Mouse (Mus musculus) MEL (cell line): Measurements from ENCODE around the gene Aplp1. TPM values are rescaled to one million over a fixed set of nuclear protein-coding genes. Genes with fewer than 3 reads are reported as not detected.

ENCODE experiments used
- DNase-seq: peaks from one replicate; pipeline ENCODE4 v3.0.0; 2011; ENCODE audit warnings: low read depth, low spot score
- H3K27ac ChIP-seq: 2 replicates; pipeline ENCODE4 v1.5.1; 2012; ENCODE audit warnings: low read depth, mild to moderate bottlenecking, control low read depth, low read length, moderate library complexity; ENCODE audit not compliant: control insufficient read depth
- H3K27me3 ChIP-seq, 2 experiments: fragments of 150-350 bp in 1 of 2; sonication (generic) in 1 of 2; 2 replicates each; pipeline ENCODE4 v1.6.1; 2012; ENCODE audit warnings: low read length in 2 of 2, mild to moderate bottlenecking in 2 of 2, improper control_type of control experiment in 1 of 2, moderate library complexity in 1 of 2; ENCODE audit not compliant: insufficient read depth in 2 of 2, control insufficient read depth in 1 of 2
- H3K36me3 ChIP-seq, 2 experiments: 2 replicates each; pipeline ENCODE4 v1.6.1; 2012 to 2014; ENCODE audit warnings: low read length in 2 of 2, improper control_type of control experiment in 1 of 2, inconsistent platforms in 1 of 2, mild to moderate bottlenecking in 1 of 2; ENCODE audit not compliant: insufficient read depth in 2 of 2, control insufficient read depth in 1 of 2
- H3K4me1 ChIP-seq, 2 experiments: fragments of 150-350 bp in 1 of 2; sonication (generic) in 1 of 2; 2 replicates each; pipeline ENCODE4 v1.6.1; 2012; ENCODE audit warnings: low read length in 2 of 2, improper control_type of control experiment in 1 of 2, mild to moderate bottlenecking in 1 of 2; ENCODE audit not compliant: insufficient read depth in 2 of 2, control insufficient read depth in 1 of 2
- H3K4me3 ChIP-seq, 2 experiments: fragments of 150-350 bp in 1 of 2; sonication (generic) in 1 of 2; 2 replicates each; pipeline ENCODE4 v1.5.1; 2012; ENCODE audit warnings: low read depth in 2 of 2, low read length in 2 of 2, mild to moderate bottlenecking in 2 of 2, moderate library complexity in 2 of 2, control low read depth in 1 of 2, improper control_type of control experiment in 1 of 2; ENCODE audit not compliant: control insufficient read depth in 1 of 2, insufficient read depth in 1 of 2
- H3K79me2 ChIP-seq: 2 replicates; pipeline ENCODE4 v1.6.1; 2012; ENCODE audit warnings: mild to moderate bottlenecking, low read length, moderate library complexity; ENCODE audit not compliant: control insufficient read depth, poor library complexity, insufficient read depth
- H3K9ac ChIP-seq: 2 replicates; pipeline ENCODE4 v1.6.1; 2012; ENCODE audit warnings: low read depth, mild to moderate bottlenecking, control low read depth, low read length, moderate library complexity; ENCODE audit not compliant: control insufficient read depth, poor library complexity, severe bottlenecking
- H3K9me3 ChIP-seq: fragments of 150-350 bp; sonication (generic); replicated peaks from 2 replicates; pipeline ENCODE4 v1.6.1; 2012; ENCODE audit warnings: mild to moderate bottlenecking, low read length, improper control_type of control experiment, moderate library complexity; ENCODE audit not compliant: insufficient read depth
- BHLHE40 ChIP-seq: IDR thresholded peaks from 2 replicates; pipeline ENCODE4 v1.6.1; 2012; ENCODE audit warnings: low read depth, mild to moderate bottlenecking, inconsistent platforms, low read length, improper control_type of control experiment, borderline replicate concordance
- CHD1 ChIP-seq: IDR thresholded peaks from 2 replicates; pipeline ENCODE4 v1.6.1; 2012; ENCODE audit warnings: low read depth, mild to moderate bottlenecking, inconsistent platforms, low read length, improper control_type of control experiment
- E2F4 ChIP-seq: IDR thresholded peaks from 2 replicates; pipeline ENCODE4 v1.6.1; 2011; ENCODE audit warnings: low read depth, low read length, improper control_type of control experiment, borderline replicate concordance
- GABPA ChIP-seq: IDR thresholded peaks from 2 replicates; pipeline ENCODE4 v1.6.1; 2012; ENCODE audit warnings: low read depth, mild to moderate bottlenecking, inconsistent platforms, low read length, improper control_type of control experiment, moderate library complexity
- GATA1 ChIP-seq: IDR thresholded peaks from 2 replicates; pipeline ENCODE4 v1.6.1; 2011; ENCODE audit warnings: low read depth, low read length, improper control_type of control experiment
- HCFC1 ChIP-seq: IDR thresholded peaks from 2 replicates; pipeline ENCODE4 v1.6.1; 2012; ENCODE audit warnings: low read depth, mild to moderate bottlenecking, inconsistent platforms, low read length, improper control_type of control experiment, moderate library complexity
- KAT2A ChIP-seq: conservative IDR thresholded peaks from 2 replicates; pipeline ENCODE4 v1.6.1; 2012; ENCODE audit warnings: low read depth, low read length, improper control_type of control experiment, inconsistent platforms
- MAX ChIP-seq: IDR thresholded peaks from 2 replicates; pipeline ENCODE4 v1.6.1; 2011; ENCODE audit warnings: low read length, improper control_type of control experiment
- MEF2A ChIP-seq: IDR thresholded peaks from 2 replicates; pipeline ENCODE4 v1.6.1; 2014; ENCODE audit warnings: low read depth, mild to moderate bottlenecking, inconsistent platforms, low read length, improper control_type of control experiment; ENCODE audit not compliant: poor library complexity, insufficient replicate concordance, severe bottlenecking; ENCODE audit errors: extremely low read depth
- MXI1 ChIP-seq: IDR thresholded peaks from 2 replicates; pipeline ENCODE4 v1.6.1; 2011; ENCODE audit warnings: mild to moderate bottlenecking, low read depth, low read length, improper control_type of control experiment
- MYB ChIP-seq: IDR thresholded peaks from 2 replicates; pipeline ENCODE4 v1.6.1; 2011; ENCODE audit warnings: mild to moderate bottlenecking, low read depth, low read length, improper control_type of control experiment
- MYC ChIP-seq: IDR thresholded peaks from 2 replicates; pipeline ENCODE4 v1.6.1; 2011; ENCODE audit warnings: low read depth, mild to moderate bottlenecking, low read length, improper control_type of control experiment, moderate library complexity
- NELFE ChIP-seq: IDR thresholded peaks from 2 replicates; pipeline ENCODE4 v1.6.1; 2011; ENCODE audit warnings: low read depth, low read length, improper control_type of control experiment
- NRF1 ChIP-seq: IDR thresholded peaks from 2 replicates; pipeline ENCODE4 v1.6.1; 2014; ENCODE audit warnings: low read depth, mild to moderate bottlenecking, inconsistent platforms, low read length, improper control_type of control experiment, moderate library complexity; ENCODE audit not compliant: poor library complexity, insufficient read depth, severe bottlenecking
- POLR2A ChIP-seq, 2 experiments: IDR thresholded peaks; 2 replicates each; pipeline ENCODE4 v1.6.1; 2011 to 2012; ENCODE audit warnings: low read length in 2 of 2, mild to moderate bottlenecking in 2 of 2, control low read depth in 1 of 2, improper control_type of control experiment in 1 of 2, low read depth in 1 of 2, moderate library complexity in 1 of 2; ENCODE audit not compliant: control insufficient read depth in 1 of 2, insufficient read depth in 1 of 2, poor library complexity in 1 of 2
- POLR2AphosphoS2 ChIP-seq: IDR thresholded peaks from 2 replicates; pipeline ENCODE4 v1.6.1; 2011; ENCODE audit warnings: low read length, improper control_type of control experiment
- POLR2AphosphoS5 ChIP-seq: IDR thresholded peaks from 2 replicates; pipeline ENCODE4 v1.6.1; 2012; ENCODE audit warnings: low read depth, borderline replicate concordance, mild to moderate bottlenecking, inconsistent platforms, low read length, moderate library complexity, mixed read lengths
- RAD21 ChIP-seq: IDR thresholded peaks from 2 replicates; pipeline ENCODE4 v1.6.1; 2011; ENCODE audit warnings: mild to moderate bottlenecking, low read depth, low read length, improper control_type of control experiment
- RCOR1 ChIP-seq: IDR thresholded peaks from 2 replicates; pipeline ENCODE4 v1.6.1; 2012; ENCODE audit warnings: low read depth, mild to moderate bottlenecking, inconsistent platforms, low read length, improper control_type of control experiment
- SIN3A ChIP-seq: IDR thresholded peaks from 2 replicates; pipeline ENCODE4 v1.6.1; 2012; ENCODE audit warnings: low read length, improper control_type of control experiment, inconsistent platforms
- TAL1 ChIP-seq: IDR thresholded peaks from 2 replicates; pipeline ENCODE4 v1.6.1; 2012; ENCODE audit warnings: mild to moderate bottlenecking, inconsistent platforms, low read length, moderate library complexity, mixed read lengths
- TBP ChIP-seq: IDR thresholded peaks from 2 replicates; pipeline ENCODE4 v1.8.0; 2011; ENCODE audit warnings: low read depth, low read length, improper control_type of control experiment
- TCF12 ChIP-seq: IDR thresholded peaks from 2 replicates; pipeline ENCODE4 v1.6.1; 2014; ENCODE audit warnings: low read depth, mild to moderate bottlenecking, inconsistent platforms, low read length, improper control_type of control experiment, moderate library complexity
- ZKSCAN1 ChIP-seq: IDR thresholded peaks from 2 replicates; pipeline ENCODE4 v1.6.1; 2012; ENCODE audit warnings: low read depth, mild to moderate bottlenecking, inconsistent platforms, low read length, improper control_type of control experiment, moderate library complexity
- ZNF384 ChIP-seq: IDR thresholded peaks from 2 replicates; pipeline ENCODE4 v1.6.1; 2012; ENCODE audit warnings: low read depth, mild to moderate bottlenecking, inconsistent platforms, low read length, improper control_type of control experiment
- polyA plus RNA-seq, 2 experiments: library from polyadenylated mRNA; stranded (reverse) in 1 of 2; unstranded in 1 of 2; fragments of >175 nt in 1 of 2; fragments of >200 nt in 1 of 2; gene quantifications; 2 replicates each; pipeline versions ENCODE4 v1.2.1 to v1.2.4; 2012; ENCODE audit warnings: low replicate concordance in 2 of 2, low read depth in 1 of 2; ENCODE audit not compliant: insufficient read length in 2 of 2, insufficient read depth in 1 of 2, missing spikeins in 1 of 2
- total RNA-seq: library from RNA; depleted of rRNA; stranded (reverse); fragments of 300-350 nt; gene quantifications from 2 replicates; pipeline ENCODE4 v1.2.3, GENCODE M21; 2012

Gene Aplp1
- total and polyA plus RNA-seq, 3 experiments, result 1.9 to 7.1 TPM; not detected in 1

DNA sequence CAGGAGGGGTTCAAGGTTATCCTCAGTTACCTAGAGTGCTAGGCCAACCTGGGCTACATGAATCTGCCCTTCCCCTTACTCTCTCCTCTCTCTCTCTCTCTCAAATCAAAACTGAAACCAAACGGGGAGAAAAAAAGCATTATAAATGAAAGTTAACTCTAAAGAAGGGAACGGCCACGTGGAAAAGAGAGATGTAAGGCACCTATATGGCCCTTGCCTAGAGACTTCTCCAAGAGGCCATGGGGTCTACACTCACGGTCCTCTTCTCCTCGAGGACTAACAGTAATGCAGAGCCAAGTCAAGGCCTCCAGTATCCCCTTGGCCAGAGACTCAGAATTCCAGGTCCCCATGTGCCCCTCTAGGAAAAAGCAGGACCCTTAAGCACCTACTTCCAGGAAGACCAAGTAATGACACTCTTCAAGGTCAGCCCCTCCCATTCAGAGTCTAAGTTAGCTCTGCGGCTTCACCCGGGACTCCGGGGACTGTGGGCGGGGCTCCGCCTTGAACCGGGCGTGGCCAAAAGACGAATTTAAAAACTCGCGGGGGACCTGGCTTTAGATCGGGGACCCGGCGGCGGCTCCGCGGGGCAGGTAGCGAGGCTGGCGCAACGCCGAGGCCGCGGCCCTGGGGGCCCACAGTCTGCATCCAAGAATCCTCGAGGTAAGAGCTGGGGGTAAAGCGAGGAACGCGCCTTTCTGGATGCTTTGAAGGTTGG, 24.0 kb downstream of the Aplp1 start, which contains the start of gene Nfkbid (continued):
- TF ChIP-seq TBP, result peak; percentile 67
- TF ChIP-seq RAD21, result no peak
- no peak for TF ChIP-seq TAL1
- TF ChIP-seq KAT2A, result no peak
- no peak; the same call in none of the 2 replicates for TF ChIP-seq SIN3A
- no peak for TF ChIP-seq GATA1
- no peak for TF ChIP-seq BHLHE40
- no peak for TF ChIP-seq RCOR1
- no peak for TF ChIP-seq TCF12
- peak; percentile 66 for TF ChIP-seq HCFC1
- no peak for TF ChIP-seq MYB
- no peak; the same call in 1 of the 2 replicates for TF ChIP-seq MAX
- TF ChIP-seq NRF1, result peak; percentile 41; the same call in 1 of the 2 replicates
- no peak for TF ChIP-seq POLR2AphosphoS5
- peak; percentile 63 to 90 for TF ChIP-seq POLR2A (IDR thresholded peaks at IDR 0.05; ENCODE audit: control insufficient read depth in 1 of 2, insufficient read depth in 1 of 2, low read depth in 1 of 2, low read length in 2 of 2, poor library complexity in 1 of 2)
- peak; percentile 90 for TF ChIP-seq NELFE
- TF ChIP-seq MYC, result no peak
- no peak for TF ChIP-seq ZKSCAN1
- TF ChIP-seq GABPA, result no peak
- TF ChIP-seq E2F4, result no peak

DNA sequence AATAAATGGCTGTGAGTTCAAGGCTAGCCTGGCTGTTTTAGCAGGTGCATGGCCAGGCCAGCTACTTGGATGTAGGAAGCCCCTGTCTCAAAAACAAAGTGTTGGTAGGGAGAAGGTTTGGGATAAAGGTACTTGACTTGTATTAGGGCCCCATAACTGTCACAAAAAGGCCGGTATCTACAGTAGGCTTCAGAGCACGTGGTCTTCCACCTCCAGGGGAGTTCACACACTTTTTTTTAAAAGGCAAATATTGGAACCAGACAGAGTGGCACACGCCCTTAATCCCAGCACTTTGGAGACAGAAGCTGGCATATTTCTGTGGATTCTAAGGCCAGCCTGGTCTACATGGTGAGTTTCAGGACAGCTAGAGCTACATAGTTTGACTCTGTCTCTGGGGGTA, 24.7 kb downstream of the Aplp1 start:
- H3K4me3 ChIP-seq, result peak overlapping the region; percentile 75 to 77

More for the DNA sequence above, 24.7 kb downstream of the Aplp1 start:
- Histone ChIP-seq H3K9me3 (no peaks in the 10 kb centered on the region), H3K79me2 (peaks cover 21% of the 10 kb centered on the region), H3K4me1 (peaks cover 0 to 28% of the 10 kb centered on the region in 2 experiments; a peak in 3 of 4 replicates), H3K9ac (peak overlapping the region; percentile 73), H3K27me3 (no peaks in the 10 kb centered on the region), H3K27ac (peak overlapping the region; percentile 92), H3K36me3 (peaks cover 1 to 19% of the 10 kb centered on the region in 2 experiments; a peak in 2 of 4 replicates)
- TF ChIP-seq POLR2AphosphoS2 (no peak), ZNF384 (no peak), E2F4 (no peak), RCOR1 (no peak), MAX (peak; percentile 71), BHLHE40 (no peak), CHD1 (no peak), MXI1 (peak; percentile 46; the same call in 1 of the 2 replicates), MYC (peak; percentile 81; the same call in 1 of the 2 replicates), MEF2A (no peak), SIN3A (no peak; the same call in 1 of the 2 replicates)
- DNase-seq, result peak; percentile 50
